Mouse (Mus musculus) E14TG2a.4 (cell line): Measurements from ENCODE around the gene Idh3a.
A peak's percentile ranks its signal among the peaks of the same experiment; 100 is the strongest.

ENCODE experiments used
- H3K27me3 ChIP-seq: 2 replicates; pipeline ENCODE4 v1.6.1; 2014; ENCODE audit warnings: low read length, control low read depth; ENCODE audit not compliant: insufficient read depth
- H3K36me3 ChIP-seq: 2 replicates; pipeline ENCODE4 v1.6.1; 2014; ENCODE audit warnings: low read length, control low read depth; ENCODE audit not compliant: insufficient read depth
- H3K4me1 ChIP-seq: replicated peaks from 2 replicates; pipeline ENCODE4 v1.6.1; 2014; ENCODE audit warnings: low read depth, low read length, control low read depth
- H3K4me3 ChIP-seq: replicated peaks from 2 replicates; pipeline ENCODE4 v1.5.1; 2014; ENCODE audit warnings: mild to moderate bottlenecking, low read length
- H3K9me3 ChIP-seq: 2 replicates; pipeline ENCODE4 v1.6.1; 2014; ENCODE audit warnings: low read length, control low read depth
- CTCF ChIP-seq: conservative IDR thresholded peaks from 2 replicates; pipeline ENCODE4 v1.5.1; 2014; ENCODE audit warnings: low read length
- NANOG ChIP-seq: IDR thresholded peaks from 2 replicates; pipeline ENCODE4 v1.6.1; 2014; ENCODE audit warnings: borderline replicate concordance, low read length, mixed read lengths
- POU5F1 ChIP-seq: IDR thresholded peaks from 2 replicates; pipeline ENCODE4 v1.6.1; 2014; ENCODE audit warnings: low read length, borderline replicate concordance

Gene Idh3a

GRCm38 (mm10) chr9:54586199-54587061 is at the start of gene Idh3a:
Gene Idh3a, plus strand, starts transcription at chr9:54586334.
- Histone ChIP-seq H3K9me3 (no peaks in the 10 kb centered on the region), H3K4me3 (peak within 1 kb of the TSS; percentile 99), H3K36me3 (peaks cover 36% of the 10 kb centered on the region), H3K4me1 (peaks cover 32% of the 10 kb centered on the region), H3K27me3 (no peaks in the 10 kb centered on the region)
- no peak for TF ChIP-seq CTCF
- TF ChIP-seq POU5F1: no peak
- no peak for TF ChIP-seq NANOG

- no peak overlapping the region for H3K4me3 ChIP-seq
- peaks cover 4% of the 10 kb centered on the region; the same call in 1 of the 2 replicates for H3K4me1 ChIP-seq
- peaks cover 38% of the 10 kb centered on the region for H3K27me3 ChIP-seq
- H3K36me3 ChIP-seq: no peaks in the 10 kb centered on the region
- H3K9me3 ChIP-seq: no peaks in the 10 kb centered on the region
- no peak for TF ChIP-seq NANOG
- TF ChIP-seq POU5F1: no peak
- TF ChIP-seq CTCF: no peak
Observed at GRCm38 (mm10) chr9:54537030-54537429, 49.1 kb upstream of the Idh3a start.

DNA sequence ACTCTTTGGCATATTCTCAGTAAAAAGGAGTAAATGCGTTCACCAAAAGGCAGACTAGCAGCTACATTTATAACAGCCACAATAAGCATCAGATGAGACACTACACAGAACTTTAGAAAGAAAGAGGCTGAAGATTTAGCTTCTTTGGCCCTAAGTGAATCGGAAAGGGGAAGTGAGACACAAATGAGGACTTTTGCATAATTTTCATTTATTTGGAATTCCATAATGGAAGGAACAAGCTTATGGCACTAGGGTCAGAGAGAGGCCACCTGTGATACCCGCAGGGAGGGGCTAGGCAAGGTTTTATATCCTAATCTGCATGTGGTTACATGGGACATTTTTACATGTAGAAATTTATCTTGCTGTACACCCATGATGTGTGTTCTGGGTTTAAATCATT is 48.7 kb upstream of the Idh3a start:
- Histone ChIP-seq H3K4me1 (peaks cover 4% of the 10 kb centered on the region; the same call in 1 of the 2 replicates), H3K36me3 (no peaks in the 10 kb centered on the region)
- TF ChIP-seq POU5F1: no peak
- TF ChIP-seq NANOG: no peak
- TF ChIP-seq CTCF: no peak

DNA sequence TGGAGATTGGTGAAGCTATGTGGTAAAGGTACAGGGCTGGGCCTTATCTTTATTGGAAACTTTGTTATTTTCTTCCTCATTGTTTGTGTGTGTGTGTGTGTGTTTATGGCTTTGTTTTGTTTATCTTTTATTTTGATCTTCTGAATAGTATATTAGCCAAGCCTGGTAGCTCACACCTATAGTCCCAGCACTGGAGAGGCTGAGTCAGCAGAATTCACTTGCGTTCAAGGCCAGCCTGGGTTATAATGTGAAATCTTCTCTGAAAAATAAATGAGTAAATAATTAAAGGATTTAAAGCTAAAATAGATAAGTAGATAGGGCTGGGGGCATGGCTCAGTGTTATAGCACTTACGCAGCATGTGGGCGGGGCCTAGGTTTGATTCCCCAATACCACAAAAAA is 47.9 kb upstream of the Idh3a start:
- no peak for TF ChIP-seq NANOG
- TF ChIP-seq CTCF: no peak
- no peak for TF ChIP-seq POU5F1
- Histone ChIP-seq H3K27me3 (peaks cover 48% of the 10 kb centered on the region), H3K4me3 (no peak overlapping the region), H3K36me3 (no peaks in the 10 kb centered on the region), H3K9me3 (no peaks in the 10 kb centered on the region), H3K4me1 (peaks cover 4% of the 10 kb centered on the region; the same call in 1 of the 2 replicates)

More for the DNA sequence above, 48.7 kb upstream of the Idh3a start:
- H3K4me3 ChIP-seq: no peak overlapping the region
- H3K27me3 ChIP-seq: peaks cover 41% of the 10 kb centered on the region
- H3K9me3 ChIP-seq: no peaks in the 10 kb centered on the region

- Histone ChIP-seq H3K4me3 (no peak within 1 kb of the TSS), H3K27me3 (peaks cover 52% of the 10 kb centered on the region), H3K36me3 (no peaks in the 10 kb centered on the region), H3K9me3 (no peaks in the 10 kb centered on the region), H3K4me1 (peaks cover 4% of the 10 kb centered on the region; the same call in 1 of the 2 replicates)
- TF ChIP-seq CTCF (no peak), NANOG (no peak), POU5F1 (no peak)
Observed at GRCm38 (mm10) chr9:54538684-54539083, 47.5 kb upstream of the Idh3a start, which contains the start of gene Sh2d7. Gene Sh2d7, plus strand, starts transcription at chr9:54538984.

- TF ChIP-seq POU5F1: no peak
- no peak for TF ChIP-seq NANOG
- TF ChIP-seq CTCF: no peak
- H3K36me3 ChIP-seq: no peaks in the 10 kb centered on the region
- peaks cover 4% of the 10 kb centered on the region; the same call in 1 of the 2 replicates for H3K4me1 ChIP-seq
- H3K4me3 ChIP-seq: no peak overlapping the region
- H3K27me3 ChIP-seq: peaks cover 41% of the 10 kb centered on the region
- no peaks in the 10 kb centered on the region for H3K9me3 ChIP-seq
Observed at GRCm38 (mm10) chr9:54540801-54541200, 45.3 kb upstream of the Idh3a start.

DNA sequence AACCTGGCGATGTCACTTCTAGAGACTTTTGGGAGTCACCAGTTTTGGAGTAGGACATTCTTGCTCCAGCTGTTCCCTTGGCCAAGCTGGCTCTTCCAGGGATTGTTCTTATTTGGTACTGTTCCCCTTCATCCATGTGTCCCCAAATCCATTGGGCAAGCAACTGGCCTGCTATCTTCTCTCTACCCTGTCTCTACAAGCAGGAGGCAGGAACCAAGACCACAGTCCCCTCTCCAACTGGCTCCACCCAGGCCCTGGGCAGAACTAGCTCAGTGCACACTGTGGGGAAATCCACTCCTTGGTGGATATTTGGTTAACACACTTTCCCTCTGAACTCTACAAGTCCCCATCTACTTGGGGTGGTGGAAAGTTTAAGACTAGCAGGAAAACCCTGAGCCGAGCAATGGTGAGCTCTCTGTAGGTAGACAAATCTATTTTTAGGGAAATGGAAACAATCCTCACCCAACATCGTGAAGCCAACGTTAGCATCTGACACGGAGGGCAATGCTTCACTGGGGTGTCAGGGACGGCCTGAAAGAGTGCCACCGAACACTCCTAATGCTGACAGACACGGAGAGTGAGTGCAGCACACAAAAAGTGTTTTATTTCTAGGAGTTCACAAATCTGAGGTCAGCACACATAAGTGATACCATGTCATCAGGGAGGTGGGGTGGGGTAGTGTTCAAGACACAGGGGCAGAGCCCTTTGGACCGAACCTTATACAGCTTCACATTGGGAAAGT is 41.8 kb upstream of the Idh3a start:
- Histone ChIP-seq H3K27me3 (peaks cover 49% of the 10 kb centered on the region), H3K9me3 (no peaks in the 10 kb centered on the region), H3K4me3 (no peak overlapping the region), H3K4me1 (no peaks in the 10 kb centered on the region), H3K36me3 (no peaks in the 10 kb centered on the region)
- TF ChIP-seq POU5F1 (no peak), NANOG (no peak), CTCF (no peak)

- H3K36me3 ChIP-seq: no peaks in the 10 kb centered on the region
- TF ChIP-seq NANOG (no peak), POU5F1 (no peak), CTCF (no peak)
- no peaks in the 10 kb centered on the region for H3K4me1 ChIP-seq
- peaks cover 44% of the 10 kb centered on the region for H3K27me3 ChIP-seq
- no peak overlapping the region for H3K4me3 ChIP-seq
- H3K9me3 ChIP-seq: no peaks in the 10 kb centered on the region
Observed at GRCm38 (mm10) chr9:54544954-54545315, 41.2 kb upstream of the Idh3a start.
